ENCODE assay signal across 20 mouse cellular contexts in the genomic region with DNA sequence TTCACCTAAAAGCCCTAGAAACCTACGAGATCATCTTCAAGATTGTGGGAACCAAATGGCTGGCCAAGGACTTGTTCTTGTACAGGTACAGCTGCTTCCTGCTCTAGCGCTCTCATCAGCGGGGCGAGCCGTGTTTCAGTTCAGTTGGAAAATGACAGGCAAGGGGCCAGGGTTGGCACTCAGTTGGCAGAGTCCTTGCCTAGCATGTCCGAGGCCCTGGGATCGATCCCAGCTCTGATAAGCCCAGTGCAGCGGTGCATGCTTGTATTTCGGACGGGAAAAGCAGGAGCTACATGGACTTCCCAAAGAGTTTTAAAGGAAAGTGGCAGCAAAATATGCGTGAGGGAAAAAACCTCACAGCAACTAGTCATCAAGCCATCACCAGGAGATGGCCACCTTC.
"Had no signal": no experiment of that assay in that cellular context is flagged by ENCODE, and none has a peak within 500 bp of the region (broad histone marks: within the 10 kb centered on the region; RNA-seq: fewer than 3 reads in every experiment).

No protein-coding gene starts in this region.

- H3K4me1 ChIP-seq: limb, embryonic 13.5 days; midbrain, embryonic 12.5 days; midbrain, embryonic 15.5 days; neural tube, embryonic 12.5 days had no signal

- H3K27ac ChIP-seq: kidney, postnatal 0 days; left cerebral cortex, adult 2 months; limb, embryonic 10.5 days; limb, embryonic 13.5 days; liver, embryonic 14.5 days; macrophage; midbrain, embryonic 12.5 days; midbrain, embryonic 15.5 days; neural tube, embryonic 12.5 days; stomach, embryonic 15.5 days had no signal

- H3K27me3 ChIP-seq: limb, embryonic 13.5 days; midbrain, embryonic 12.5 days; midbrain, embryonic 15.5 days; neural tube, embryonic 12.5 days; stomach, embryonic 15.5 days had no signal

- DNase-seq: kidney, adult 18-20 months; kidney, postnatal 36 days; layer of hippocampus, postnatal 36 days; liver; liver, postnatal 0 days; lung, embryonic 14.5 days; retina, postnatal 1 day; right cerebral cortex, postnatal 25 days; spleen, adult 18-20 months; thymus, postnatal 25 days had no signal

- H3K36me3 ChIP-seq: limb, embryonic 10.5 days had no signal

- H3K4me3 ChIP-seq: left cerebral cortex, adult 2 months; limb, embryonic 10.5 days; limb, embryonic 13.5 days; midbrain, embryonic 12.5 days; midbrain, embryonic 15.5 days; neural tube, embryonic 12.5 days; stomach, embryonic 15.5 days had no signal
